8 mouse cellular contexts compared by ENCODE assay signal in the genomic region with DNA sequence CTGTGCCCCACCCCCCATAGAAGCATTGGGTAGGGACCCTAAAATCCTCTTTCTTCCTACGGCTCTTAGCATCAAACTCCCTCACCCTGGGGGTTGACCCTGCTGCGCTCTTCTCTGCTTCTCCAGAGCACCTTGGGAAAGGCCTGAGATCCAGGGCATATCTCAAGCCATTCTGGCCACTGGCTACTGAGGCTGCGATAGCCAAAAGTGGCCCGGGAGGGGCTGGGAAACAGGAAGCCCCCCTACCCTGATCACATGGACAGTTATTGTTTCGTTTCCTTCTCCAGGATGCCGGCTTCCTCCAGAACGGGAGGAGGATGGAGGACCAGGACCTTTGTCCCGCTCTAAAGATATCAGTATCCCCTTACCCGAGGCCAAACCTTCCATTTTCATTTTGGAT. TPM values are rescaled to one million over a fixed set of nuclear protein-coding genes. Genes with fewer than 3 reads are reported as not detected.
DNase-seq lines count a peak whose midpoint lies in the region; ATAC-seq and TF ChIP-seq lines count a peak whose summit lies in the region.

A gene (minus strand): TSS at position 174 of the 400 bp plus-strand sequence.

- peak within 1 kb of the TSS; percentile 44 for H3K27ac ChIP-seq in bone marrow macrophage, adult 2 months (ENCODE audit: insufficient read depth, low read depth, low read length)
- peak within 1 kb of the TSS; percentile 38 for H3K27ac ChIP-seq in heart, embryonic 12.5 days (ENCODE audit: poor library complexity, severe bottlenecking)
- H3K27ac ChIP-seq in kidney, embryonic 15.5 days, result peak within 1 kb of the TSS; percentile 84

- WGBS in heart, embryonic 12.5 days, result 63% methylated on average over 9 of the region's 9 CpGs
- 79% methylated on average over 9 of the region's 9 CpGs for WGBS in kidney, embryonic 15.5 days

- 0 out of 2 replicates have a peak, but pooled peaks have one; percentile 4 for ATAC-seq in heart, embryonic 12.5 days (ENCODE audit: insufficient number of reproducible peaks, low FRiP score)
- ATAC-seq in kidney, embryonic 15.5 days (replicated peaks; ENCODE audit: low FRiP score), result no peak

- no peak within 1 kb of the TSS for H3K9ac ChIP-seq in heart, embryonic 12.5 days
- peak within 1 kb of the TSS; percentile 12; the same call in 1 of the 2 replicates for H3K9ac ChIP-seq in kidney, embryonic 15.5 days

- TF ChIP-seq CTCF in bone marrow macrophage, adult 2 months (IDR thresholded peaks at IDR 0.05; ENCODE audit: low read depth, low read length), result no peak

- H3K4me3 ChIP-seq in bone marrow macrophage, adult 2 months (ENCODE audit: insufficient read depth, low read length), result no peak within 1 kb of the TSS
- H3K4me3 ChIP-seq in heart, embryonic 12.5 days, result peak within 1 kb of the TSS; percentile 71
- peak within 1 kb of the TSS; percentile 67 for H3K4me3 ChIP-seq in kidney, embryonic 15.5 days (replicated peaks)

- H3K9me3 ChIP-seq in heart, embryonic 12.5 days (replicated peaks), result no peaks in the 10 kb centered on the region
- H3K9me3 ChIP-seq in kidney, embryonic 15.5 days (replicated peaks), result no peaks in the 10 kb centered on the region

- peaks cover 8% of the 10 kb centered on the region for H3K4me1 ChIP-seq in bone marrow macrophage, adult 2 months (ENCODE audit: control insufficient read depth, insufficient read depth, low read length)
- H3K4me1 ChIP-seq in heart, embryonic 12.5 days (replicated peaks), result peaks cover 8% of the 10 kb centered on the region
- peaks cover 25% of the 10 kb centered on the region for H3K4me1 ChIP-seq in kidney, embryonic 15.5 days

- peak within 1 kb of the TSS; percentile 87 for H3K4me2 ChIP-seq in heart, embryonic 12.5 days
- peak within 1 kb of the TSS; percentile 78 for H3K4me2 ChIP-seq in kidney, embryonic 15.5 days

- no peaks in the 10 kb centered on the region for H3K27me3 ChIP-seq in heart, embryonic 12.5 days (replicated peaks)
- H3K27me3 ChIP-seq in kidney, embryonic 15.5 days, result no peaks in the 10 kb centered on the region

- peak; percentile 61 for DNase-seq in cerebellum, adult 9-10 months
- DNase-seq in cerebellum, adult 18-20 months, result no peak
- peak; percentile 58 for DNase-seq in lung, postnatal 14 days
- DNase-seq in adipocyte (ENCODE audit: low spot score), result no peak
- DNase-seq in urinary bladder, postnatal 14 days (ENCODE audit: low spot score), result no peak

- no peak for TF ChIP-seq POLR2A in bone marrow macrophage, adult 2 months (IDR thresholded peaks at IDR 0.05; ENCODE audit: borderline replicate concordance, low read depth, low read length)

- peaks cover 21% of the 10 kb centered on the region for H3K36me3 ChIP-seq in heart, embryonic 12.5 days
- H3K36me3 ChIP-seq in kidney, embryonic 15.5 days, result peaks cover 25% of the 10 kb centered on the region

RNA-seq across cellular contexts. Expression of the gene that starts here (rescaled TPM):
- polyA plus RNA-seq in bone marrow macrophage, adult 2 months (2012; ENCODE audit: insufficient read depth, insufficient read length, missing spikeins), result 0.21 TPM in 1 of 2 replicates, not detected in the other
- polyA plus RNA-seq in heart, embryonic 12.5 days (2016; fragmentation: Nextera tagmentation; extraction: Ambion mirVana), result 4.8 and 6.1 TPM in 2 replicates
- polyA plus RNA-seq in kidney, embryonic 15.5 days (2015; fragmentation: Nextera tagmentation; extraction: Ambion mirVana), result 19.1 and 22.3 TPM in 2 replicates

Comparison
In these comparisons a context has a peak if more than half of its experiments do, and no peak if none do; other contexts are left out.
1. DNase-seq: peak in cerebellum, adult 9-10 months (single experiment) and lung, postnatal 14 days (single experiment); none in cerebellum, adult 18-20 months (0 of 2), adipocyte (single experiment) and urinary bladder, postnatal 14 days (single experiment).
2. Peak in every context shown above with its lines, with median percentiles within 50 percentile points of each other: H3K27ac ChIP-seq.